Mouse (Mus musculus): ENCODE data around the gene Fam234a. TPM values are rescaled to one million over a fixed set of nuclear protein-coding genes. Genes with fewer than 3 reads are reported as not detected.
"Not testable (repeated sequence)": the region's sequence is repeated elsewhere in the genome, so short reads cannot be mapped to it uniquely, and the experiment has no call there.

Gene Fam234a
- polyA plus RNA-seq, 1 experiment from 2014 or later: 22.7 TPM

GRCm38 (mm10) chr17:26175248-26175647, 68.8 kb downstream of the Fam234a start:
- ATAC-seq (ENCODE audit: insufficient read depth, low FRiP score, low TSS enrichment); H3K9ac ChIP-seq (ENCODE audit: low read length); H3K4me3 ChIP-seq (ENCODE audit: low read depth, low read length); H3K27me3 ChIP-seq (ENCODE audit: control insufficient read depth, insufficient read depth, low read length); H3K36me3 ChIP-seq (ENCODE audit: control insufficient read depth, insufficient read depth, low read length); H3K4me2 ChIP-seq (ENCODE audit: low read depth); H3K4me1 ChIP-seq (ENCODE audit: control insufficient read depth, insufficient read depth, low read length); H3K27ac ChIP-seq (ENCODE audit: low read depth, low read length); DNase-seq (ENCODE audit: low spot score); H3K9me3 ChIP-seq (ENCODE audit: control insufficient read depth, low read length): not testable (repeated sequence)
- 91% methylated on average over 2 of the region's 2 CpGs for WGBS

GRCm38 (mm10) chr17:26168039-26168438, 76.0 kb downstream of the Fam234a start:
- no peak overlapping the region for H3K4me3 ChIP-seq (ENCODE audit: low read depth, low read length)
- no peak overlapping the region for H3K4me2 ChIP-seq (ENCODE audit: low read depth)
- DNase-seq (ENCODE audit: low spot score) (no peak), ATAC-seq (ENCODE audit: insufficient read depth, low FRiP score, low TSS enrichment) (no peak)
- H3K27me3 ChIP-seq (ENCODE audit: control insufficient read depth, insufficient read depth, low read length): no peaks in the 10 kb centered on the region
- no peaks in the 10 kb centered on the region for H3K36me3 ChIP-seq (ENCODE audit: control insufficient read depth, insufficient read depth, low read length)
- no peaks in the 10 kb centered on the region for H3K4me1 ChIP-seq (ENCODE audit: control insufficient read depth, insufficient read depth, low read length)
- no peak overlapping the region for H3K9ac ChIP-seq (ENCODE audit: low read length)
- H3K9me3 ChIP-seq (ENCODE audit: control insufficient read depth, low read length): no peaks in the 10 kb centered on the region
- 96% methylated on average over 2 of the region's 2 CpGs for WGBS
- no peak overlapping the region for H3K27ac ChIP-seq (ENCODE audit: low read depth, low read length)

- no peaks in the 10 kb centered on the region for H3K9me3 ChIP-seq (ENCODE audit: control insufficient read depth, low read length)
- ATAC-seq (ENCODE audit: insufficient read depth, low FRiP score, low TSS enrichment) (no peak), DNase-seq (ENCODE audit: low spot score) (no peak)
- no peak overlapping the region for H3K27ac ChIP-seq (ENCODE audit: low read depth, low read length)
- H3K4me1 ChIP-seq (ENCODE audit: control insufficient read depth, insufficient read depth, low read length): no peaks in the 10 kb centered on the region
- H3K27me3 ChIP-seq (ENCODE audit: control insufficient read depth, insufficient read depth, low read length): no peaks in the 10 kb centered on the region
- H3K9ac ChIP-seq (ENCODE audit: low read length): no peak overlapping the region
- no peaks in the 10 kb centered on the region; the same call in 1 of the 2 replicates for H3K36me3 ChIP-seq (ENCODE audit: control insufficient read depth, insufficient read depth, low read length)
- H3K4me2 ChIP-seq (ENCODE audit: low read depth): no peak overlapping the region
- H3K4me3 ChIP-seq (ENCODE audit: low read depth, low read length): no peak overlapping the region
- WGBS: 86% methylated on average over 1 of the region's 1 CpGs
These were observed 81.3 kb downstream of the Fam234a start for GRCm38 (mm10) chr17:26162736-26163135.

Other genes starting within 250 kb of the Fam234a start
- gene Rab11fip3, start 174.7 kb downstream of the Fam234a start, polyA plus RNA-seq (2014; fragmentation: Nextera tagmentation; extraction: Ambion mirVana): 24.4 and 24.8 TPM in 2 replicates
- 16.5 and 22.9 TPM in 2 replicates for gene Decr2, start 153.9 kb downstream of the Fam234a start, polyA plus RNA-seq (2014; fragmentation: Nextera tagmentation; extraction: Ambion mirVana)
- 66.9 and 68.2 TPM in 2 replicates for gene Nme4, start 148.6 kb downstream of the Fam234a start, polyA plus RNA-seq (2014; fragmentation: Nextera tagmentation; extraction: Ambion mirVana)
- 1.1 and 1.3 TPM in 2 replicates for gene Tmem8, start 130.9 kb downstream of the Fam234a start, polyA plus RNA-seq (2014; fragmentation: Nextera tagmentation; extraction: Ambion mirVana)
- 240 and 252 TPM in 2 replicates for gene Mrpl28, start 120.7 kb downstream of the Fam234a start, polyA plus RNA-seq (2014; fragmentation: Nextera tagmentation; extraction: Ambion mirVana)
- gene Axin1, start 105.6 kb downstream of the Fam234a start, polyA plus RNA-seq (2014; fragmentation: Nextera tagmentation; extraction: Ambion mirVana): 19.3 and 20.9 TPM in 2 replicates
- gene Pdia2, start 45.2 kb downstream of the Fam234a start, polyA plus RNA-seq (2014; fragmentation: Nextera tagmentation; extraction: Ambion mirVana): 0.27 and 1.0 TPM in 2 replicates
- 0.53 and 0.77 TPM in 2 replicates for gene Rgs11, start 41.3 kb downstream of the Fam234a start, polyA plus RNA-seq (2014; fragmentation: Nextera tagmentation; extraction: Ambion mirVana)
- gene Arhgdig, start 36.5 kb downstream of the Fam234a start, polyA plus RNA-seq (2014; fragmentation: Nextera tagmentation; extraction: Ambion mirVana): 14.5 and 16.2 TPM in 2 replicates
- gene Luc7l, start 8.7 kb upstream of the Fam234a start, polyA plus RNA-seq (2014; fragmentation: Nextera tagmentation; extraction: Ambion mirVana): 125 and 128 TPM in 2 replicates
- 0.27 and 0.32 TPM in 2 replicates for gene Neurl1b, start 170.6 kb upstream of the Fam234a start, polyA plus RNA-seq (2014; fragmentation: Nextera tagmentation; extraction: Ambion mirVana)